ENCODE assay signal across 7 mouse cellular contexts in genomic region chr16:21211501-21211900, GRCm38 (mm10). TPM values are rescaled to one million over a fixed set of nuclear protein-coding genes. Genes with fewer than 3 reads are reported as not detected.
A peak's percentile ranks its signal among the peaks of the same experiment; 100 is the strongest.
DNase-seq lines count a peak whose midpoint lies in the region; ATAC-seq lines count a peak whose summit lies in the region.

No protein-coding gene starts in this region.

- no peaks in the 10 kb centered on the region for H3K27me3 ChIP-seq in lung, embryonic 15.5 days
- peaks cover 2% of the 10 kb centered on the region; the same call in 1 of the 2 replicates for H3K27me3 ChIP-seq in forebrain, embryonic 16.5 days (replicated peaks; ENCODE audit: control insufficient read depth, insufficient read depth, low read length)
- peaks cover 65% of the 10 kb centered on the region for H3K27me3 ChIP-seq in liver, embryonic 12.5 days (replicated peaks)
- H3K27me3 ChIP-seq in stomach, embryonic 16.5 days (ENCODE audit: control insufficient read depth, insufficient read depth, low read length), result no peaks in the 10 kb centered on the region

- peaks cover 91% of the 10 kb centered on the region for H3K4me1 ChIP-seq in lung, embryonic 15.5 days
- peaks cover 27% of the 10 kb centered on the region for H3K4me1 ChIP-seq in forebrain, embryonic 16.5 days (replicated peaks; ENCODE audit: control insufficient read depth, insufficient read depth, low read length)
- peaks cover 14% of the 10 kb centered on the region for H3K4me1 ChIP-seq in liver, embryonic 12.5 days
- peaks cover 80% of the 10 kb centered on the region for H3K4me1 ChIP-seq in stomach, embryonic 16.5 days (ENCODE audit: control insufficient read depth, insufficient read depth, low read length)

- peak overlapping the region; percentile 36 for H3K9ac ChIP-seq in lung, embryonic 15.5 days
- peak overlapping the region; percentile 60; the same call in 1 of the 2 replicates for H3K9ac ChIP-seq in forebrain, embryonic 16.5 days (replicated peaks; ENCODE audit: low read depth, low read length)
- no peak overlapping the region for H3K9ac ChIP-seq in liver, embryonic 12.5 days
- H3K9ac ChIP-seq in stomach, embryonic 16.5 days (ENCODE audit: low read length), result peak overlapping the region; percentile 74

- 27% methylated on average over 4 of the region's 4 CpGs for WGBS in lung, embryonic 15.5 days
- WGBS in forebrain, embryonic 16.5 days, result 43% methylated on average over 4 of the region's 4 CpGs
- 39% methylated on average over 4 of the region's 4 CpGs for WGBS in liver, embryonic 12.5 days (ENCODE audit: insufficient replicate concordance)
- WGBS in stomach, embryonic 16.5 days, result 32% methylated on average over 4 of the region's 4 CpGs

- H3K9me3 ChIP-seq in lung, embryonic 15.5 days, result no peaks in the 10 kb centered on the region
- H3K9me3 ChIP-seq in forebrain, embryonic 16.5 days (ENCODE audit: control insufficient read depth, low read length), result no peaks in the 10 kb centered on the region
- no peaks in the 10 kb centered on the region for H3K9me3 ChIP-seq in liver, embryonic 12.5 days (replicated peaks)
- H3K9me3 ChIP-seq in stomach, embryonic 16.5 days (replicated peaks; ENCODE audit: control insufficient read depth, low read length), result no peaks in the 10 kb centered on the region

- peaks cover 31% of the 10 kb centered on the region for H3K36me3 ChIP-seq in lung, embryonic 15.5 days
- no peaks in the 10 kb centered on the region for H3K36me3 ChIP-seq in forebrain, embryonic 16.5 days (ENCODE audit: control insufficient read depth, insufficient read depth)
- H3K36me3 ChIP-seq in liver, embryonic 12.5 days, result no peaks in the 10 kb centered on the region
- peaks cover 8% of the 10 kb centered on the region for H3K36me3 ChIP-seq in stomach, embryonic 16.5 days (ENCODE audit: control insufficient read depth, insufficient read depth, low read length)

- peak overlapping the region; percentile 96 for H3K27ac ChIP-seq in lung, embryonic 15.5 days
- H3K27ac ChIP-seq in forebrain, embryonic 16.5 days (ENCODE audit: low read length), result peak overlapping the region; percentile 74; the same call in 1 of the 2 replicates
- H3K27ac ChIP-seq in liver, embryonic 12.5 days, result peak overlapping the region; percentile 2; the same call in 1 of the 2 replicates
- H3K27ac ChIP-seq in stomach, embryonic 16.5 days (ENCODE audit: low read length), result peak overlapping the region; percentile 98

- no peak for DNase-seq in lung, adult 18-20 months
- DNase-seq in cerebellum, postnatal 10 days, result no peak
- DNase-seq in adrenal gland, postnatal 25 days, result no peak

- H3K4me3 ChIP-seq in lung, embryonic 15.5 days, result peak overlapping the region; percentile 32
- H3K4me3 ChIP-seq in forebrain, embryonic 16.5 days (replicated peaks; ENCODE audit: low read length), result peak overlapping the region; percentile 42
- 0 out of 2 replicates have a peak overlapping the region, but pooled peaks have one; percentile 25 for H3K4me3 ChIP-seq in liver, embryonic 12.5 days
- H3K4me3 ChIP-seq in stomach, embryonic 16.5 days (replicated peaks; ENCODE audit: low read length), result peak overlapping the region; percentile 48

- no peak for ATAC-seq in lung, embryonic 15.5 days (ENCODE audit: borderline replicate concordance, extremely low read depth, low FRiP score, low TSS enrichment)
- ATAC-seq in forebrain, embryonic 16.5 days, result no peak
- no peak for ATAC-seq in liver, embryonic 12.5 days
- no peak for ATAC-seq in stomach, embryonic 16.5 days (ENCODE audit: insufficient read depth, low FRiP score)

- peak overlapping the region; percentile 70 for H3K4me2 ChIP-seq in lung, embryonic 15.5 days
- H3K4me2 ChIP-seq in forebrain, embryonic 16.5 days (ENCODE audit: low read length), result peak overlapping the region; percentile 73
- peak overlapping the region; percentile 57 for H3K4me2 ChIP-seq in liver, embryonic 12.5 days
- H3K4me2 ChIP-seq in stomach, embryonic 16.5 days (ENCODE audit: low read depth, low read length), result peak overlapping the region; percentile 76

RNA-seq across cellular contexts. Expression of gene Ephb3, which starts 6.9 kb away (rescaled TPM):
- 28.4 and 29.8 TPM in 2 replicates for polyA plus RNA-seq in lung, embryonic 15.5 days (2015; fragmentation: Nextera tagmentation; extraction: Ambion mirVana)
- 6.5 and 7.0 TPM in 2 replicates for polyA plus RNA-seq in forebrain, embryonic 16.5 days (2015; fragmentation: Nextera tagmentation; extraction: Ambion mirVana)
- 2.5 and 3.0 TPM in 2 replicates for polyA plus RNA-seq in liver, embryonic 12.5 days (2016; fragmentation: Nextera tagmentation; extraction: Ambion mirVana)
- 20.6 and 22.1 TPM in 2 replicates for polyA plus RNA-seq in stomach, embryonic 16.5 days (2015; fragmentation: Nextera tagmentation; extraction: Ambion mirVana)
- 1.9 and 2.3 TPM in 2 replicates for total RNA-seq in adrenal gland, postnatal 25 days (2021)

RNA-seq across cellular contexts. Expression of gene Teddm3, which starts 57.7 kb away (rescaled TPM):
- not detected in 2 replicates for polyA plus RNA-seq in lung, embryonic 15.5 days (2015; fragmentation: Nextera tagmentation; extraction: Ambion mirVana)
- polyA plus RNA-seq in forebrain, embryonic 16.5 days (2015; fragmentation: Nextera tagmentation; extraction: Ambion mirVana), result not detected in 2 replicates
- polyA plus RNA-seq in liver, embryonic 12.5 days (2016; fragmentation: Nextera tagmentation; extraction: Ambion mirVana), result not detected in 2 replicates
- 14.0 and 32.4 TPM in 2 replicates for polyA plus RNA-seq in stomach, embryonic 16.5 days (2015; fragmentation: Nextera tagmentation; extraction: Ambion mirVana)
- not detected in 2 replicates for total RNA-seq in adrenal gland, postnatal 25 days (2021)

Comparison
In these comparisons a context has a peak if more than half of its experiments do, and no peak if none do; other contexts are left out.
1. H3K27ac ChIP-seq: peak in every context shown above with its lines; median percentile 98 in stomach, embryonic 16.5 days; 96 in lung, embryonic 15.5 days; 74 in forebrain, embryonic 16.5 days; 2 in liver, embryonic 12.5 days.
2. RNA of gene Teddm3, which starts 57.7 kb away (polyA plus RNA-seq): 14.0 to 32.4 TPM in stomach, embryonic 16.5 days; not detected in forebrain, embryonic 16.5 days, not detected in lung, embryonic 15.5 days and not detected in liver, embryonic 12.5 days; every median in the first group is over 10 times any median in the second.
3. Peak in every context shown above with its lines, with median percentiles within 50 percentile points of each other: H3K4me2 ChIP-seq and H3K4me3 ChIP-seq.